Mouse (Mus musculus) midbrain, embryonic 13.5 days (tissue): ENCODE measurements around the gene Gm11037. TPM values are rescaled to one million over a fixed set of nuclear protein-coding genes. Genes with fewer than 3 reads are reported as not detected.

Source experiments
- ATAC-seq: fragments of 200-750 bp; cut with Nextera tagmentation; 2 replicates; pipeline ENCODE4 v1.8.0; 2017; ENCODE audit warnings: mild to moderate bottlenecking, moderate TSS enrichment, moderate library complexity
- H3K27ac ChIP-seq: fragments of 300-500 bp; sonication (generic); 2 replicates; pipeline ENCODE4 v1.5.1; 2015; ENCODE audit warnings: inconsistent platforms, mild to moderate bottlenecking, moderate library complexity
- H3K27me3 ChIP-seq: fragments of 300-500 bp; sonication (generic); 2 replicates; pipeline ENCODE4 v1.6.1; 2015; ENCODE audit warnings: mild to moderate bottlenecking, inconsistent platforms
- H3K36me3 ChIP-seq: fragments of 300-500 bp; sonication (generic); 2 replicates; pipeline ENCODE4 v1.6.1; 2015; ENCODE audit warnings: mild to moderate bottlenecking, inconsistent platforms
- H3K4me1 ChIP-seq: fragments of 300-500 bp; sonication (generic); replicated peaks from 2 replicates; pipeline ENCODE4 v1.6.1; 2015; ENCODE audit warnings: inconsistent platforms
- H3K4me2 ChIP-seq: fragments of 300-500 bp; sonication (generic); replicated peaks from 2 replicates; pipeline ENCODE4 v1.6.1; 2015; ENCODE audit warnings: moderate library complexity, mild to moderate bottlenecking, inconsistent platforms
- H3K4me3 ChIP-seq: fragments of 300-500 bp; sonication (generic); replicated peaks from 2 replicates; pipeline ENCODE4 v1.5.1; 2015; ENCODE audit warnings: mild to moderate bottlenecking, inconsistent platforms
- H3K9ac ChIP-seq: fragments of 300-500 bp; sonication (generic); replicated peaks from 2 replicates; pipeline ENCODE4 v1.6.1; 2015; ENCODE audit warnings: mild to moderate bottlenecking, inconsistent platforms
- H3K9me3 ChIP-seq: fragments of 300-500 bp; sonication (generic); 2 replicates; pipeline ENCODE4 v1.6.1; 2016; ENCODE audit warnings: mild to moderate bottlenecking, inconsistent platforms
- WGBS: fragments of 180-500 bp; shearing (Covaris S2); methylation state at CpG from one replicate; pipeline ENCODE4 v1.1.7; 2015; 5-methylcytosine and 5-hydroxymethylcytosine counted together
- polyA plus RNA-seq: library from polyadenylated mRNA; unstranded; fragments of >200 nt; fragmentation: Nextera tagmentation; extraction: Ambion mirVana; gene quantifications from 2 replicates; pipeline ENCODE4 v1.2.1, GENCODE M21; 2015

The Gm11037 gene
- polyA plus RNA-seq, 1 experiment from 2014 or later = not detected

DNA sequence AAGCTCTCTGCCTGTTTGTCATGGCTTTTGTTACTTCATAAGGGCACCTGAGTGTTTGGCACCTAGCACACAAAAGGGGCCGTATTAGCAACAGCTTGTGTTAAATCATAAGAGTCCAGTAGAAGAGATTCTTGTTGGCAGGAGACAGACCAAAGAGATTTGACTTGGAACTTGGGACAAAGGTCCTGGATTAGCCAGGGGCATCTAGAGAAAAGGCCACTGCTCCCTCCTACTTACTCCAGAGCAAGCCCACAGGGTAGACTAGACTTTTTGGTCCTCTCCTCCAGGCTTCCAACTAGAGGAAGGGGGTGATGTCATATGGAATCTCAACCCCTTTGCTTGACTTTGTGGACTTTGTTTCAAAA is 42.6 kb downstream of the Gm11037 start:
- no peak overlapping the region for H3K27ac ChIP-seq

GRCm38 (mm10) chr2:131176491-131176890 is 43.2 kb downstream of the Gm11037 start:
- Histone ChIP-seq H3K4me3 (peak overlapping the region; percentile 88; the same call in 1 of the 2 replicates), H3K9me3 (no peaks in the 10 kb centered on the region), H3K4me2 (peak overlapping the region; percentile 98), H3K4me1 (peaks cover 67% of the 10 kb centered on the region), H3K36me3 (peaks cover 12% of the 10 kb centered on the region), H3K27ac (no peak overlapping the region), H3K27me3 (peaks cover 22% of the 10 kb centered on the region), H3K9ac (peak overlapping the region; percentile 97; the same call in 1 of the 2 replicates)
- 69% methylated on average over 5 of the region's 5 CpGs for WGBS
- ATAC-seq = no peak

More for the DNA sequence above, 42.6 kb downstream of the Gm11037 start:
- H3K27me3 ChIP-seq = peaks cover 28% of the 10 kb centered on the region
- 98% methylated on average over 1 of the region's 1 CpGs for WGBS
- peaks cover 18% of the 10 kb centered on the region for H3K36me3 ChIP-seq
- H3K4me3 ChIP-seq = no peak overlapping the region
- H3K4me2 ChIP-seq = 0 out of 2 replicates have a peak overlapping the region, but pooled peaks have one; percentile 98
- H3K9ac ChIP-seq = no peak overlapping the region
- no peak for ATAC-seq
- no peaks in the 10 kb centered on the region for H3K9me3 ChIP-seq
- peaks cover 73% of the 10 kb centered on the region for H3K4me1 ChIP-seq

- ATAC-seq = no peak
- WGBS = 84% methylated on average over 9 of the region's 9 CpGs
Observed at GRCm38 (mm10) chr2:131177932-131178331, 44.6 kb downstream of the Gm11037 start.

DNA sequence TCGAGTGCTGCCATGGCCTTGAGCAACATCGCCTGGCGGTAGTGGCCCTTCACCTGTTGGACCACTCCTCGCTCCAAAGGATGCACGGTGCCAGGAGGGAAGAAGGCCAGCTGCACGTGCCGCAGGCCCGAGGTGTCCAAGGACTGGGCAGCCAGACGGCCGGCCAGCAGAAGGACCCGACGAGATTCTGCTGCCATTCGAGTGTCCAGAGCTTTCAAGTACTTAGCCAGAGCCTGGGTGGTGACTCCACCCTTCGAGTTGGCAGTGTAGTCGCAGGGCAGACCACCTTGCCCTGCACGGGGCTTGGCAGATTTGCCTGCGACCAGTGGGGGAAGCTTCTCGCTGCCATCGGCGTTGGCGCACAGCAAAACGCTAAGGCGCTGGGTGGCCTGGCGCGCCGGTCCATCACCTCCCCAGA is 45.5 kb downstream of the Gm11037 start:
- peak overlapping the region; percentile 97 for H3K9ac ChIP-seq
- peak overlapping the region; percentile 88 for H3K4me3 ChIP-seq
- H3K4me2 ChIP-seq = peak overlapping the region; percentile 98
- WGBS = 23% methylated on average over 26 of the region's 26 CpGs
- peak overlapping the region; percentile 96 for H3K27ac ChIP-seq
- H3K9me3 ChIP-seq = no peaks in the 10 kb centered on the region
- peaks cover 55% of the 10 kb centered on the region for H3K4me1 ChIP-seq
- H3K36me3 ChIP-seq = 0 out of 2 replicates have a peak, but pooled peaks cover 11% of the 10 kb centered on the region
- ATAC-seq = peak; percentile 2; the same call in 1 of the 2 replicates
- no peaks in the 10 kb centered on the region for H3K27me3 ChIP-seq

More at GRCm38 (mm10) chr2:131177932-131178331, 44.6 kb downstream of the Gm11037 start:
- H3K4me2 ChIP-seq = peak overlapping the region; percentile 98
- peaks cover 8% of the 10 kb centered on the region for H3K27me3 ChIP-seq
- peaks cover 64% of the 10 kb centered on the region for H3K4me1 ChIP-seq
- 0 out of 2 replicates have a peak overlapping the region, but pooled peaks have one; percentile 19 for H3K27ac ChIP-seq
- H3K36me3 ChIP-seq = 0 out of 2 replicates have a peak, but pooled peaks cover 11% of the 10 kb centered on the region
- peak overlapping the region; percentile 97 for H3K9ac ChIP-seq
- H3K4me3 ChIP-seq = peak overlapping the region; percentile 88
- no peaks in the 10 kb centered on the region for H3K9me3 ChIP-seq

- Histone ChIP-seq H3K27ac (peak overlapping the region; percentile 96), H3K4me3 (peak overlapping the region; percentile 88), H3K9ac (peak overlapping the region; percentile 97), H3K4me1 (peaks cover 50% of the 10 kb centered on the region), H3K9me3 (no peaks in the 10 kb centered on the region), H3K4me2 (peak overlapping the region; percentile 98), H3K36me3 (0 out of 2 replicates have a peak, but pooled peaks cover 11% of the 10 kb centered on the region), H3K27me3 (no peaks in the 10 kb centered on the region)
- peak; percentile 73 for ATAC-seq
- under 1% methylated on average over 67 of the region's 67 CpGs for WGBS
Observed at GRCm38 (mm10) chr2:131179246-131179886, 46.1 kb downstream of the Gm11037 start.

DNA sequence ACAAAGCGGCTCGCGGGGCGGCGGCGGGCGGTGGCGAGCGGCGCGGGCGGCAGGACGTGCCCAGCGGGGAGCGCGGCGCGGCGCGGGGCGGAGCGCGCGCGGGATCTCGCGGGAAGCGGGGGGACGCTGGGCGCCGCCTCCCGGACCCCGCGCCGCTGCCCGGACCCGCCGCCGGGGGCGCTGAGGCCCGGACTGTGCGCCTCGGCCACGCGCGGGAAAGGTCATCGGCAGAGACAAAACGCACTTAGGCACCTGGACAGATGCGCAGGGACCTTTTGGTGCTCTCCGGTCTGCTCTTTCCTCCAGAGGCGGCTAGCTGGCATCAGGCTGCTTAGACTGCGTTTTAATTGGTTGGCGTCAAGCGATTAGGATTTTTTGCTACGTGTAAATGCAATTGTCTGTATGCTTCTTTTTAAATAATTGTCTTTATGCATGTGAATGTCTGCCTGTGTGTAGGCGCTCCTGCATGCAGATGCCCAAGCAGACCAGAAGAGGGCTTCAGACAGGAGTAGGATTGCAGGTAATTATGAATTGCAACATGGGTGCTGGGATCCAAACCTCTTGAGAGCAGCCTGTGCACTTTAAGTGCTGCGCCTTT is 46.8 kb downstream of the Gm11037 start, which contains the start of gene Cenpb:
TSS of gene Cenpb (minus strand) at position 78 of the 598 bp plus-strand sequence.
- H3K4me3 ChIP-seq = peak within 1 kb of the TSS; percentile 88
- H3K36me3 ChIP-seq = 0 out of 2 replicates have a peak, but pooled peaks cover 11% of the 10 kb centered on the region
- ATAC-seq = peak; percentile 85
- H3K27ac ChIP-seq = peak within 1 kb of the TSS; percentile 96
- WGBS = 3% methylated on average over 55 of the region's 57 CpGs
- no peaks in the 10 kb centered on the region for H3K27me3 ChIP-seq
- peak within 1 kb of the TSS; percentile 97 for H3K9ac ChIP-seq
- H3K4me2 ChIP-seq = peak within 1 kb of the TSS; percentile 98
- peaks cover 43% of the 10 kb centered on the region for H3K4me1 ChIP-seq
- no peaks in the 10 kb centered on the region for H3K9me3 ChIP-seq

Other genes starting within 250 kb of the Gm11037 start
- 109 and 112 TPM in 2 replicates for gene 4930402H24Rik, start 227.1 kb upstream of the Gm11037 start, polyA plus RNA-seq
- gene Atrn, start 227.0 kb upstream of the Gm11037 start, polyA plus RNA-seq = 11.9 and 12.9 TPM in 2 replicates
- 14.1 and 15.2 TPM in 2 replicates for gene Gfra4, start 90.4 kb upstream of the Gm11037 start, polyA plus RNA-seq
- gene Adam33, start 69.7 kb upstream of the Gm11037 start, polyA plus RNA-seq = 0.38 and 0.81 TPM in 2 replicates
- gene Siglec1, start 46.7 kb upstream of the Gm11037 start, polyA plus RNA-seq = 0.06 and 0.17 TPM in 2 replicates
- gene Hspa12b, start 6.2 kb upstream of the Gm11037 start, polyA plus RNA-seq = 3.1 and 4.0 TPM in 2 replicates
- gene 1700037H04Rik, start 26.6 kb downstream of the Gm11037 start, polyA plus RNA-seq = 89.6 and 92.2 TPM in 2 replicates
- gene Cenpb, start 46.6 kb downstream of the Gm11037 start, polyA plus RNA-seq = 13.3 and 15.0 TPM in 2 replicates
- gene Cdc25b, start 53.5 kb downstream of the Gm11037 start, polyA plus RNA-seq = 50.6 and 59.3 TPM in 2 replicates
- 10.8 and 11.5 TPM in 2 replicates for gene Spef1, start 53.8 kb downstream of the Gm11037 start, polyA plus RNA-seq
- 32.7 and 33.4 TPM in 2 replicates for gene Ap5s1, start 73.6 kb downstream of the Gm11037 start, polyA plus RNA-seq
- gene Mavs, start 100.6 kb downstream of the Gm11037 start, polyA plus RNA-seq = 6.6 and 8.6 TPM in 2 replicates
- 29.2 and 33.9 TPM in 2 replicates for gene Pank2, start 129.0 kb downstream of the Gm11037 start, polyA plus RNA-seq
- gene Rnf24, start 219.4 kb downstream of the Gm11037 start, polyA plus RNA-seq = 23.1 and 23.6 TPM in 2 replicates